Mouse (Mus musculus) forebrain, embryonic 13.5 days (tissue): Measurements from ENCODE around the gene Uvssa. TPM values are rescaled to one million over a fixed set of nuclear protein-coding genes. Genes with fewer than 3 reads are reported as not detected.
"Not testable (repeated sequence)": the region's sequence is repeated elsewhere in the genome, so short reads cannot be mapped to it uniquely, and the experiment has no call there.

ENCODE experiments used
- ATAC-seq: fragments of 200-750 bp; cut with Nextera tagmentation; 2 replicates; pipeline ENCODE4 v1.8.0; 2017
- H3K27ac ChIP-seq: fragments of 300-500 bp; sonication (generic); 2 replicates; pipeline ENCODE4 v1.5.1; 2015; ENCODE audit warnings: inconsistent platforms, mild to moderate bottlenecking, moderate library complexity
- H3K27me3 ChIP-seq: fragments of 300-500 bp; sonication (generic); 2 replicates; pipeline ENCODE4 v1.6.1; 2015; ENCODE audit warnings: mild to moderate bottlenecking, inconsistent platforms
- H3K36me3 ChIP-seq: fragments of 300-500 bp; sonication (generic); 2 replicates; pipeline ENCODE4 v1.6.1; 2015; ENCODE audit warnings: mild to moderate bottlenecking, inconsistent platforms; ENCODE audit not compliant: poor library complexity, severe bottlenecking
- H3K4me1 ChIP-seq: fragments of 300-500 bp; sonication (generic); 2 replicates; pipeline ENCODE4 v1.6.1; 2015; ENCODE audit warnings: inconsistent platforms
- H3K4me2 ChIP-seq: fragments of 300-500 bp; sonication (generic); 2 replicates; pipeline ENCODE4 v1.6.1; 2015; ENCODE audit warnings: inconsistent platforms, mild to moderate bottlenecking, moderate library complexity
- H3K4me3 ChIP-seq: fragments of 300-500 bp; sonication (generic); 2 replicates; pipeline ENCODE4 v1.5.1; 2015; ENCODE audit warnings: mild to moderate bottlenecking, inconsistent platforms
- H3K9ac ChIP-seq: fragments of 300-500 bp; sonication (generic); 2 replicates; pipeline ENCODE4 v1.6.1; 2015; ENCODE audit warnings: mild to moderate bottlenecking, inconsistent platforms
- H3K9me3 ChIP-seq: fragments of 300-500 bp; sonication (generic); replicated peaks from 2 replicates; pipeline ENCODE4 v1.6.1; 2016; ENCODE audit warnings: inconsistent platforms
- WGBS: fragments of 180-500 bp; shearing (Covaris S2); methylation state at CpG from one replicate; pipeline ENCODE4 v1.1.7; 2015; 5-methylcytosine and 5-hydroxymethylcytosine counted together
- polyA plus RNA-seq: library from polyadenylated mRNA; unstranded; fragments of >200 nt; fragmentation: Nextera tagmentation; extraction: Ambion mirVana; gene quantifications from 2 replicates; pipeline ENCODE4 v1.2.1, GENCODE M21; 2015

Uvssa gene
- 8.0 and 8.2 TPM in 2 replicates for polyA plus RNA-seq

GRCm38 (mm10) chr5:33378302-33378854 is at the start of gene Uvssa:
Gene Uvssa, plus strand, starts transcription at chr5:33378549.
- under 1% methylated on average over 46 of the region's 46 CpGs for WGBS
- Histone ChIP-seq H3K27me3 (no peaks in the 10 kb centered on the region), H3K9ac (peak within 1 kb of the TSS; percentile 86), H3K27ac (peak within 1 kb of the TSS; percentile 94), H3K9me3 (no peaks in the 10 kb centered on the region), H3K4me1 (peaks cover 14% of the 10 kb centered on the region), H3K4me2 (peak within 1 kb of the TSS; percentile 89), H3K4me3 (peak within 1 kb of the TSS; percentile 65), H3K36me3 (peaks cover 26% of the 10 kb centered on the region)
- peak; percentile 99 for ATAC-seq

DNA sequence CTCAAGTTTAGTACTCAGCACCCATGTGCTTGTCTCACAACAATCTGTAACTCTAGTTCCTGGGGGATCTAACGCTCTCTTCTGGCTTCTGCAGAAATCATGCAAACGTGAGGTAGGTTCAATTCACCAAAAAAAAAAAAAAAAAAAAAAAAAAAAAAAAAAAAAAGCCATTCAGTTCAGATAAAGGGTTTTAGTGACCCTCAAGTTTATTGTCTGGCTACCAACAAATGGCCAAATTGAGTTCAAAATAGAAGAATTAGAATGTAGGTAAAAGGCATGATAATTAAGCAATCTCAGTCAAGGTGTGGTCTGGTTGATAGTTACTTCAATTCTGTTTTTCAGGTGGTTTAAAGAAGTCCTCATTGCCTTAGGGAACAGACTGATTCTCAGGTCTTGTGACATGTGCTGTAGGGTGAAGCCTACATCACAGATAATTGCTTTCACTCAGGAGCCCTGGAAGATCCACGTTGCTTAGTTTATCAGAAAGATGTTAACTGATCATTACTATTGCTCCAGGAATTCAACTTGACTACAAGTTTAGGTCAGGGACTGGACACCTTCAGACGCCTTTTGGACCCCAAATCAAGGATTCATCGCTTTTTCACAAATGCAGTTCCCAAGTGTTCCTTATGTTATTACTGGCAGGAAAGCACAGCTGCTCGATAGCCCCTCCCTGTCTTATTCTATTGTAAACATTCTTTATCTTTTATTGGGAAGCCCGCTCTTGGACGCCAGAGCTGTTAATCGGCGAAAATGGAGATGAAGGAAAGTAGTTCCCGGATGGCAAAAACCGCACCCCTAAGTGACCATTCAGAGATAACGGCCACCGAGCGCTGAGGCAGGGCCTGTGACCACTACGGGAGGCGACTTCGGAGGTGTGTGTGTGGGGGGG is 43.7 kb upstream of the Uvssa start:
- Histone ChIP-seq H3K4me1 (peaks cover 20% of the 10 kb centered on the region), H3K9me3 (0 out of 2 replicates have a peak, but pooled peaks cover 4% of the 10 kb centered on the region), H3K4me3 (peak overlapping the region; percentile 99), H3K4me2 (peak overlapping the region; percentile 90), H3K36me3 (peaks cover 5% of the 10 kb centered on the region; the same call in 1 of the 2 replicates), H3K27me3 (no peaks in the 10 kb centered on the region), H3K9ac (peak overlapping the region; percentile 73), H3K27ac (peak overlapping the region; percentile 75)
- 23% methylated on average over 18 of the region's 18 CpGs for WGBS
- no peak for ATAC-seq

GRCm38 (mm10) chr5:33335273-33335976 is 42.9 kb upstream of the Uvssa start, which contains the start of gene Maea:
Gene Maea, plus strand, starts transcription at chr5:33335509.
- Histone ChIP-seq H3K27ac (peak within 1 kb of the TSS; percentile 75), H3K27me3 (no peaks in the 10 kb centered on the region), H3K4me1 (peaks cover 20% of the 10 kb centered on the region), H3K36me3 (peaks cover 5% of the 10 kb centered on the region; the same call in 1 of the 2 replicates), H3K4me2 (peak within 1 kb of the TSS; percentile 90), H3K9ac (peak within 1 kb of the TSS; percentile 98), H3K9me3 (0 out of 2 replicates have a peak, but pooled peaks cover 4% of the 10 kb centered on the region), H3K4me3 (peak within 1 kb of the TSS; percentile 99)
- WGBS: under 1% methylated on average over 71 of the region's 71 CpGs
- peak; percentile 100 for ATAC-seq

GRCm38 (mm10) chr5:33335977-33336360 is 42.4 kb upstream of the Uvssa start:
- 0% methylated on average over 18 of the region's 31 CpGs for WGBS
- peaks cover 20% of the 10 kb centered on the region for H3K4me1 ChIP-seq

DNA sequence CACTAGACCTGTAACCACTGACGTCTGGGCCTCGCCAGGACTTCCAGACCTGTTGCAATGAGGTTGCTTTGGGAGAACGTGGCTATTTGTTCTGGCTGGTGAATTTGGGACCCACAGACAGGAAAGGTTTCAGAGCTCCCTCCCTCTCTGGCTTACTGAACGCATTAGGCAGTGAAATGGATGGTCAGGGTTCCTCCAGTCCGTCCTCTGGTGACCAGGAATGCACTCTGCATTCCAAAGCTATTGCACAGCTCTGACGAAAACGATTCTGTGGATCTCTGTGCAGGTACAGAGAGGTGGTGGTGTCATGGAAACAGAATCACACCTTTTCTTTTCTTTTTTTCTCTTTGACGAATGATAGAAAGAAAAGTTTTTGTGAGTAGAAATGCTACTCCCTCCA is 41.1 kb upstream of the Uvssa start:
- 81% methylated on average over 8 of the region's 8 CpGs for WGBS
- peaks cover 5% of the 10 kb centered on the region; the same call in 1 of the 2 replicates for H3K36me3 ChIP-seq
- H3K27ac ChIP-seq: no peak overlapping the region
- 0 out of 2 replicates have a peak overlapping the region, but pooled peaks have one; percentile 12 for H3K9ac ChIP-seq
- 0 out of 2 replicates have a peak, but pooled peaks cover 4% of the 10 kb centered on the region for H3K9me3 ChIP-seq
- H3K4me2 ChIP-seq: peak overlapping the region; percentile 90
- no peaks in the 10 kb centered on the region for H3K27me3 ChIP-seq
- H3K4me1 ChIP-seq: peaks cover 20% of the 10 kb centered on the region
- H3K4me3 ChIP-seq: peak overlapping the region; percentile 99; the same call in 1 of the 2 replicates
- no peak for ATAC-seq

More at GRCm38 (mm10) chr5:33335977-33336360, 42.4 kb upstream of the Uvssa start:
- peak overlapping the region; percentile 99 for H3K4me3 ChIP-seq
- H3K36me3 ChIP-seq: peaks cover 5% of the 10 kb centered on the region; the same call in 1 of the 2 replicates
- H3K9ac ChIP-seq: peak overlapping the region; percentile 98
- peak overlapping the region; percentile 90 for H3K4me2 ChIP-seq
- no peaks in the 10 kb centered on the region for H3K27me3 ChIP-seq
- H3K9me3 ChIP-seq: 0 out of 2 replicates have a peak, but pooled peaks cover 4% of the 10 kb centered on the region
- ATAC-seq: no peak; the same call in 1 of the 2 replicates
- peak overlapping the region; percentile 66; the same call in 1 of the 2 replicates for H3K27ac ChIP-seq

GRCm38 (mm10) chr5:33341165-33341564 is 37.2 kb upstream of the Uvssa start:
- Histone ChIP-seq H3K4me2 (no peak overlapping the region), H3K4me1 (peaks cover 17% of the 10 kb centered on the region), H3K9ac (no peak overlapping the region), H3K27me3 (no peaks in the 10 kb centered on the region), H3K36me3 (peaks cover 13% of the 10 kb centered on the region), H3K27ac (no peak overlapping the region), H3K4me3 (no peak overlapping the region), H3K9me3 (no peaks in the 10 kb centered on the region)
- ATAC-seq: no peak
- 92% methylated on average over 6 of the region's 6 CpGs for WGBS

GRCm38 (mm10) chr5:33342248-33342647 is 36.1 kb upstream of the Uvssa start:
- H3K9me3 ChIP-seq, ATAC-seq, H3K27ac ChIP-seq, H3K27me3 ChIP-seq, H3K4me1 ChIP-seq, H3K4me2 ChIP-seq, H3K4me3 ChIP-seq, H3K9ac ChIP-seq: not testable (repeated sequence)
- 70% methylated on average over 3 of the region's 3 CpGs for WGBS
- peaks cover 17% of the 10 kb centered on the region for H3K36me3 ChIP-seq

- peaks cover 17% of the 10 kb centered on the region for H3K36me3 ChIP-seq
- H3K4me3 ChIP-seq: no peak overlapping the region
- no peak for ATAC-seq
- no peaks in the 10 kb centered on the region for H3K27me3 ChIP-seq
- H3K27ac ChIP-seq: no peak overlapping the region
- H3K4me2 ChIP-seq: no peak overlapping the region
- peaks cover 1% of the 10 kb centered on the region; the same call in 1 of the 2 replicates for H3K4me1 ChIP-seq
- no peak overlapping the region for H3K9ac ChIP-seq
- H3K9me3 ChIP-seq: no peaks in the 10 kb centered on the region
Observed at GRCm38 (mm10) chr5:33342821-33343220, 35.5 kb upstream of the Uvssa start.

GRCm38 (mm10) chr5:33343571-33343970 is 34.8 kb upstream of the Uvssa start:
- Histone ChIP-seq H3K4me2 (no peak overlapping the region), H3K27me3 (no peaks in the 10 kb centered on the region), H3K27ac (no peak overlapping the region), H3K4me3 (no peak overlapping the region), H3K36me3 (peaks cover 12% of the 10 kb centered on the region), H3K4me1 (no peaks in the 10 kb centered on the region), H3K9ac (no peak overlapping the region), H3K9me3 (no peaks in the 10 kb centered on the region)
- ATAC-seq: no peak

DNA sequence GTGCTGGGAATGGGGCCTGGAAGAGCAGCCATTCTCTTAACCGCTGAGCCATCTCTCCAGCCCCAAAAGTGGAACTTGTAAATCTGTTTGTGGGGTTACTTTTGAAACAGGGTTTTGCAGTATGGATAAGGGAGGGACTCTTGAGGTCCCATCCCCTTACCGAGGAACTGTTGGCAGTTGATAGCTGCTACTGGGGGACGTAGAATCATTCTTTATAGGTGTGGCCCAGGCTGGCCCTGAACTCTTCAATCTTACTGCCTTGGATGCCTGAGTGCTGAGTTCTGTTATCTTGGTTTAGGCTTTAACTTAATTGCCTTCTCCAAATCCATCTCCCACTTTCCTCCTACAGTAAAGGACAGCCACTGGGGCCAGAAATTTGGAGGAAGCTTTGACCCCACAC is 34.3 kb upstream of the Uvssa start:
- no peak for ATAC-seq
- H3K36me3 ChIP-seq: peaks cover 12% of the 10 kb centered on the region
- H3K27me3 ChIP-seq: no peaks in the 10 kb centered on the region
- H3K9ac ChIP-seq: no peak overlapping the region
- H3K9me3 ChIP-seq: no peaks in the 10 kb centered on the region
- H3K4me2 ChIP-seq: no peak overlapping the region
- 97% methylated on average over 3 of the region's 3 CpGs for WGBS
- H3K27ac ChIP-seq: no peak overlapping the region
- H3K4me3 ChIP-seq: no peak overlapping the region
- no peaks in the 10 kb centered on the region for H3K4me1 ChIP-seq

DNA sequence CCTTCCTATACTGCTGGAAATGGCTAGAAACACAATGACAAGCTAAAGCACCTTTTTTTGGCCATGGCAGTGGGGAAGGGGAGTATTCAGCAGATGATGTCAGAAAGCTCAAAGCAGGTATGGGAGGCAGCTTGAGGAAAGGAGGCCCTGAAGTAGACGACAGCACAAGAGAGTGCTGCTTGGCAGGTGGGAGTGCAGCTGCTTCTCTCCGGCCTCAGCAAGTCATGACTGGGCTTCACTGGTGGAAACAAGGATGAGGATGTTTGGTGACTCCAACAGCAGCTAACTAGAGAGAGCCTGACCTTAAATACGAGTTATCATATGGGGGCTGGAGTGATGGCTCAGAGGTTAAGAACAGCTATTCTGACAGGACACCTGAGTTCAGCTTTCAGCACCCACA is 30.7 kb upstream of the Uvssa start:
- Histone ChIP-seq H3K27ac (no peak overlapping the region), H3K4me3 (no peak overlapping the region), H3K4me2 (no peak overlapping the region), H3K36me3 (peaks cover 12% of the 10 kb centered on the region), H3K4me1 (0 out of 2 replicates have a peak, but pooled peaks cover 2% of the 10 kb centered on the region), H3K9ac (no peak overlapping the region), H3K27me3 (no peaks in the 10 kb centered on the region), H3K9me3 (no peaks in the 10 kb centered on the region)
- WGBS: 80% methylated on average over 3 of the region's 3 CpGs
- no peak for ATAC-seq
